Mouse (Mus musculus): ENCODE results near the gene Heyl. TPM values are rescaled to one million over a fixed set of nuclear protein-coding genes. Genes with fewer than 3 reads are reported as not detected.

The Heyl gene
- polyA plus RNA-seq, 1 experiment from 2014 or later, result 18.5 TPM

DNA sequence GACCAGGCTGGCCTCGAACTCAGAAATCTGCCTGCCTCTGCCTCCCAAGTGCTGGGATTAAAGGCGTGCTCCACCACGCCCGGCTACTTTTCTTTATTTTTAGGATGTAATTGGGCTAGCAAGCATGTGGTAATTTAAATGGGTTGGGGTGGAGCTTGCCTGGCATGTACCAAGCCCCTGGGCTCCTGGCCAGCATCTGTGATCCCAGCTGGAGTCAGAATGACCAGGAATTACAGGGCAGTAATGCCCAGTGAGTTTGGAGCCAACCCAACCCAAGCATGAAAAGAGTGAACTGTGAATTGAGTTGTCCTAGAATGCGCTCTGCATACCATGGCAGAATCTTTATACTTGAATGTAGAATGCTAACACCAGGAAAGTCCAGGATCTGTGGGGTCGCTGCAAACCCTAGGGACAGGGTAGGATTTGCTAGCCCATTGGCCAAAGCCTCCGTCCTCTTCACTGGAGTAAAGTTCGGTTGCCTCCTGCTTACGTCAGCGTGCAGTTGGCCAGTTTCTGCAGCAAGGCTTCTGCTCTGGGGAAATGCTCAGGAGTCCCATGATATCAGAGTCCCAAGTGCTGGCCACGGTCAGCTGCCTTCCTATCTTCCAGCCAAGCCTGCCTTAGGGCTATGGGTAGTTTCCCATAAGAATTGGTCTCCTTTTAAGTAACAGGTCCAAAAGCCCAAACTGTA lies 65.8 kb downstream of the Heyl start:
- Histone ChIP-seq H3K4me1 (ENCODE audit: control insufficient read depth, insufficient read depth, low read length) (no peaks in the 10 kb centered on the region), H3K36me3 (ENCODE audit: control insufficient read depth, insufficient read depth, low read length) (peaks cover 54% of the 10 kb centered on the region), H3K27me3 (ENCODE audit: control insufficient read depth, insufficient read depth, low read length) (no peaks in the 10 kb centered on the region), H3K9ac (ENCODE audit: low read length) (no peak overlapping the region), H3K9me3 (replicated peaks; ENCODE audit: control insufficient read depth, low read length) (no peaks in the 10 kb centered on the region; the same call in 1 of the 2 replicates), H3K4me2 (ENCODE audit: low read depth, low read length) (no peak overlapping the region), H3K4me3 (replicated peaks; ENCODE audit: low read length) (no peak overlapping the region), H3K27ac (ENCODE audit: low read length) (no peak overlapping the region)
- no peak for ATAC-seq (ENCODE audit: insufficient read depth, low FRiP score)
- WGBS, result 93% methylated on average over 11 of the region's 11 CpGs

Other genes starting within 250 kb of the Heyl start
- 13.0 and 13.8 TPM in 2 replicates for gene Mycl, start 237.9 kb upstream of the Heyl start, polyA plus RNA-seq (2015; fragmentation: Nextera tagmentation; extraction: Ambion mirVana)
- gene Trit1, start 217.0 kb upstream of the Heyl start, polyA plus RNA-seq (2015; fragmentation: Nextera tagmentation; extraction: Ambion mirVana), result 20.1 and 21.2 TPM in 2 replicates
- 0.50 and 0.67 TPM in 2 replicates for gene Bmp8b, start 128.4 kb upstream of the Heyl start, polyA plus RNA-seq (2015; fragmentation: Nextera tagmentation; extraction: Ambion mirVana)
- 0.22 TPM in 1 of 2 replicates, not detected in the other for gene Oxct2b, start 117.3 kb upstream of the Heyl start, polyA plus RNA-seq (2015; fragmentation: Nextera tagmentation; extraction: Ambion mirVana)
- 79.4 and 85.4 TPM in 2 replicates for gene Ppie, start 93.6 kb upstream of the Heyl start, polyA plus RNA-seq (2015; fragmentation: Nextera tagmentation; extraction: Ambion mirVana)
- 3.8 and 4.2 TPM in 2 replicates for gene Hpcal4, start 50.3 kb upstream of the Heyl start, polyA plus RNA-seq (2015; fragmentation: Nextera tagmentation; extraction: Ambion mirVana)
- gene Nt5c1a, start 32.1 kb upstream of the Heyl start, polyA plus RNA-seq (2015; fragmentation: Nextera tagmentation; extraction: Ambion mirVana), result not detected in 2 replicates
- 31.2 and 42.5 TPM in 2 replicates for gene Pabpc4, start 28.8 kb downstream of the Heyl start, polyA plus RNA-seq (2015; fragmentation: Nextera tagmentation; extraction: Ambion mirVana)
- gene Oxct2a, start 90.1 kb downstream of the Heyl start, polyA plus RNA-seq (2015; fragmentation: Nextera tagmentation; extraction: Ambion mirVana), result not detected in 2 replicates
- 0.48 and 0.65 TPM in 2 replicates for gene Bmp8a, start 109.7 kb downstream of the Heyl start, polyA plus RNA-seq (2015; fragmentation: Nextera tagmentation; extraction: Ambion mirVana)